Mouse (Mus musculus): ENCODE data around the gene Nmbr.

DNA sequence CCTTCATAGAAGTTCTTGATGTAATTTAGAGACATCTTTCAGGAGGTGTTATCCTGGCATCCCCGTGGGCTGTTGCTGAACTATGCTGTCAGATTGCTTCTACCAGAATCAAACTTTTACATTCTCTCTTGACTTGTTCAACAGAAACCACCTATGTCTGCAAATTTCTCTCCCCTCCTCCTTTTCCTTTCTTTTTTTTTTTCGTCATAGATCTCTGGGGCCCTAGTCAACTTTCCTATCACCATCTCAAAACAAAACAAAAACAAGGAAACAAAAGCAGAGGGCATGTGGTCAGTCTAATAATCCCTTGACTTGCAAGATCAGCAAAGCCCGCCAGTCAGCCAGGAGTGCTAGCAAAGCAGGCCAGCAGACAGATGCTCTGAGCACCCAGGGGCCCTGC, 12.7 kb downstream of the Nmbr start, which contains the start of gene Gje1:
- TF ChIP-seq POLR2A (IDR thresholded peaks at IDR 0.05; ENCODE audit: control insufficient read depth, extremely low read depth, insufficient read depth, low read length, poor library complexity) (no peak), CTCF (IDR thresholded peaks at IDR 0.05; ENCODE audit: borderline replicate concordance, control insufficient read depth, extremely low read depth, insufficient read depth, low read length, poor library complexity) (no peak)

Data from thymus, adult 2 months (tissue).